Mouse (Mus musculus): Measurements from ENCODE around the gene Cyp51.
"Not testable (repeated sequence)": the region's sequence is repeated elsewhere in the genome, so short reads cannot be mapped to it uniquely, and the experiment has no call there.

Cyp51 gene

GRCm38 (mm10) chr5:4104341-4105040, at the start of gene Cyp51:
Gene Cyp51, minus strand, starts transcription at chr5:4104746.
- peak; percentile 80 to 91 for DNase-seq (ENCODE audit: low spot score in 2 of 2)

- DNase-seq (ENCODE audit: low spot score in 2 of 2): no peak
Measured at GRCm38 (mm10) chr5:4112570-4113098, 8.1 kb upstream of the Cyp51 start.

GRCm38 (mm10) chr5:4107056-4107455, 2.5 kb upstream of the Cyp51 start:
- DNase-seq (ENCODE audit: low spot score in 2 of 2): not testable (repeated sequence)

GRCm38 (mm10) chr5:4105651-4106186, 1.2 kb upstream of the Cyp51 start:
- DNase-seq (ENCODE audit: low spot score in 2 of 2): no peak

- DNase-seq (ENCODE audit: low spot score in 2 of 2): peak in 1 of 2 experiments; percentile 20
Measured at GRCm38 (mm10) chr5:4103626-4104340, 763 bp downstream of the Cyp51 start.

GRCm38 (mm10) chr5:4101770-4102169, 2.8 kb downstream of the Cyp51 start:
- no peak for DNase-seq (ENCODE audit: low spot score in 2 of 2)

GRCm38 (mm10) chr5:4101031-4101430, 3.5 kb downstream of the Cyp51 start:
- no peak for DNase-seq (ENCODE audit: low spot score in 2 of 2)

- DNase-seq (ENCODE audit: low spot score in 2 of 2): no peak
Measured at GRCm38 (mm10) chr5:4094471-4094870, 10.1 kb downstream of the Cyp51 start.

- no peak for DNase-seq (ENCODE audit: low spot score in 2 of 2)
Measured at GRCm38 (mm10) chr5:4088190-4088589, 16.4 kb downstream of the Cyp51 start.

GRCm38 (mm10) chr5:4086309-4086708, 18.2 kb downstream of the Cyp51 start:
- no peak for DNase-seq (ENCODE audit: low spot score in 2 of 2)

GRCm38 (mm10) chr5:4084948-4085347, 19.6 kb downstream of the Cyp51 start:
- no peak for DNase-seq (ENCODE audit: low spot score in 2 of 2)

- no peak for DNase-seq (ENCODE audit: low spot score in 2 of 2)
Measured at GRCm38 (mm10) chr5:4081513-4081912, 23.0 kb downstream of the Cyp51 start.

GRCm38 (mm10) chr5:4080861-4081260, 23.7 kb downstream of the Cyp51 start:
- DNase-seq (ENCODE audit: low spot score in 2 of 2): no peak

GRCm38 (mm10) chr5:4079086-4079485, 25.5 kb downstream of the Cyp51 start:
- no peak for DNase-seq (ENCODE audit: low spot score in 2 of 2)

GRCm38 (mm10) chr5:4067203-4067602, 37.3 kb downstream of the Cyp51 start:
- DNase-seq (ENCODE audit: low spot score in 2 of 2): no peak

- no peak for DNase-seq (ENCODE audit: low spot score in 2 of 2)
Measured at GRCm38 (mm10) chr5:4066476-4067115, 38.0 kb downstream of the Cyp51 start.

GRCm38 (mm10) chr5:4060313-4060712, 44.2 kb downstream of the Cyp51 start:
- DNase-seq (ENCODE audit: low spot score in 2 of 2): no peak

- no peak for DNase-seq (ENCODE audit: low spot score in 2 of 2)
Measured at GRCm38 (mm10) chr5:4040922-4041321, 63.6 kb downstream of the Cyp51 start.

GRCm38 (mm10) chr5:4040372-4040771, 64.2 kb downstream of the Cyp51 start:
- no peak for DNase-seq (ENCODE audit: low spot score in 2 of 2)

- no peak for DNase-seq (ENCODE audit: low spot score in 2 of 2)
Measured at GRCm38 (mm10) chr5:4039351-4039750, 65.2 kb downstream of the Cyp51 start.

GRCm38 (mm10) chr5:4036686-4037085, 67.9 kb downstream of the Cyp51 start:
- DNase-seq (ENCODE audit: low spot score in 2 of 2): no peak

- DNase-seq (ENCODE audit: low spot score in 2 of 2): no peak
Measured at GRCm38 (mm10) chr5:4031846-4032245, 72.7 kb downstream of the Cyp51 start.

Data from left cerebral cortex, adult 9 months (tissue).